Mouse (Mus musculus) lung, adult 2 months (tissue): ENCODE data around the gene Khdc3.

ENCODE experiments used
- CTCF ChIP-seq: fragments of 200-500 bp; IDR thresholded peaks from 2 replicates; pipeline ENCODE4 v1.5.1; 2011; ENCODE audit warnings: mild to moderate bottlenecking, low read length, control low read depth; ENCODE audit not compliant: insufficient read depth
- POLR2A ChIP-seq: fragments of 200-500 bp; IDR thresholded peaks from 2 replicates; pipeline ENCODE4 v1.6.1; 2011; ENCODE audit warnings: low read depth, mild to moderate bottlenecking, control low read depth, low read length, borderline replicate concordance; ENCODE audit errors: extremely low read depth

DNA sequence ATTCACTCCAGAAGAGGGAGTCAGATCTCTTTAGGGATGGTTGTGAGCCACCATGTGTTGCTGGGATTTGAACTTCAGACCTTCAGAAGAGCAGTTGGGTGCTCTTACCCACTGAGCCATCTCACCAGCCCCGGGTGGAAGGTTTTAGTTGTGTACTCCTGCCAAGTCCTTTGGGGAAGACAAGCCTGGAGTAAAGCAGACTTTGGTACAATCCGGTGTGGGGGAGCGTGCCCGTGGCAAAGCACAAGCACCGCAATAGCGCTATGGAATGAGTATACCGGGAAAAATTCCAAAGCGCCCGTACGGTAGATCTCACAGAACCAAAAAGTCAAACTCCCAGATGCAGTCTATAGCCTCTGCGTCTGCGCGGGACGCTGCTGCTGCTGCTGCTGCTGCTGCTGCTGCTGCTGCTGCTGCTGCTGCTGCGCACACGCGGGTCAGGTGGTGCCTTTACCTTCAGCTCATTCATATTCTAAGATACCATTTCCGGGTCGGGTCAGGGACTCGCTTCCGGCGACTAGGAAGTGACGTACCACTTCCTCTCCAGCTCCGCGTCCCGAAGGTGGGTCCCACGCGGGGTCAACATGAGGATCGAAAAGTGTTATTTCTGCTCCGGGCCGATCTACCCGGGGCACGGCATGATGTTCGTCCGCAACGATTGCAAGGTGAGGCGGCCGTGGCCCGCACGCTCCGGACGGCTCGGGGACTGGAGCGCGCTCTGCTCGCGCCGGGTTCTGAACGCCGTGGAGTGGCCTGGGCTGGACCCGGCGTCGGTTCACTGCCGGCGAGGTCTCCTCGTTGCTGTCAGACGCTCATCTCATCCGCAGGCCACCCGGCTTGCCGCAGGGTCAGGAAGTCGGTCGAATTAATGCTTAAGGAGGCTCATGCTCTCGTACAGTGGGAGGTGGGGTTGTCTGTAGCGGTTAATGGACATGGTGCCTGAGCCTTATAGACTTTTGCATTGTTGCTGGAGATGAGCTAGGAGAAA lies 11.6 kb downstream of the Khdc3 start, which contains the start of gene Rsl24d1:
- TF ChIP-seq CTCF (no peak), POLR2A (peak; percentile 52; the same call in 1 of the 2 replicates)
